Mouse (Mus musculus) C2C12 (cell line): ENCODE measurements around the gene Dusp13.

Source experiments
- CTCF ChIP-seq: IDR thresholded peaks from one replicate; pipeline ENCODE4 v1.5.1; 2011; ENCODE audit not compliant: control insufficient read depth, insufficient read depth, insufficient read length
- FOSL1 ChIP-seq: IDR thresholded peaks from one replicate; pipeline ENCODE4 v1.8.0; 2011; ENCODE audit warnings: mild to moderate bottlenecking, low read length; ENCODE audit not compliant: poor library complexity, insufficient read depth, severe bottlenecking
- MYOD1 ChIP-seq: IDR thresholded peaks from one replicate; pipeline ENCODE4 v1.6.1; 2011; ENCODE audit warnings: low read depth; ENCODE audit not compliant: control insufficient read depth, insufficient read length
- MYOG ChIP-seq: IDR thresholded peaks from one replicate; pipeline ENCODE4 v1.6.1; 2011; ENCODE audit not compliant: control insufficient read depth, insufficient read length; ENCODE audit errors: extremely low read depth
- USF1 ChIP-seq: IDR thresholded peaks from one replicate; pipeline ENCODE4 v1.6.1; 2011; ENCODE audit warnings: low read depth, mild to moderate bottlenecking, control low read depth, moderate library complexity

GRCm38 (mm10) chr14:21773946-21774345 lies 23.0 kb upstream of the Dusp13 start:
- TF ChIP-seq CTCF: no peak
- TF ChIP-seq MYOG: no peak
- TF ChIP-seq USF1: no peak
- TF ChIP-seq FOSL1: no peak
- TF ChIP-seq MYOD1: no peak
